9 mouse cellular contexts compared by ENCODE assay signal in the genomic region with DNA sequence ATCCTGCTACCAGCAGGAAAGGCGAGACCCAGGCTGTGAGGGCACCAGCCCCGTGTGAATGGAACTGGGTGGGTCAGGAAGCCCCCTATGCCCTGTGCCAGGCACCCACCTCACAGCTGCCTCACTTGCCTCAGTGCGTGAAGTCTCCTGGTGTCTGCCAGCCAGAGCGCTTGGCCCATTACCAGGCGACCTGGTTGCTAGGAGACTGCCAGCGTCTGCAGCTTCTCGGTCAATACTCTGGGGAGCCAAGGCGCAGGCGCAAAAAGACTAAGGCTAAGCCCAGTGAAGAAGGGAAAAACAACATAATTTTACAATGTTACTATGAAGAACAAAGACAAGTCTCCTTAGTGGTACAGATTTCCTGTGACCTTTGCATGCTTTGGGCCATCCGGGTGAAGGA. TPM values are rescaled to one million over a fixed set of nuclear protein-coding genes. Genes with fewer than 3 reads are reported as not detected.
A peak's percentile ranks its signal among the peaks of the same experiment; 100 is the strongest.
DNase-seq lines count a peak whose midpoint lies in the region; ATAC-seq and TF ChIP-seq lines count a peak whose summit lies in the region.
"Had no signal": no experiment of that assay in that cellular context is flagged by ENCODE, and none has a peak within 500 bp of the region (broad histone marks: within the 10 kb centered on the region; RNA-seq: fewer than 3 reads in every experiment).

Rsph14 (minus strand) TSS at position 192 of the 400 bp plus-strand sequence.

- H3K9ac ChIP-seq in liver, postnatal 0 days (replicated peaks) = no peak within 1 kb of the TSS
- no peak within 1 kb of the TSS for H3K9ac ChIP-seq in liver, embryonic 11.5 days (ENCODE audit: low read depth, low read length)

- H3K36me3 ChIP-seq in liver, postnatal 0 days (replicated peaks; ENCODE audit: insufficient read depth, low read length) = no peaks in the 10 kb centered on the region
- H3K36me3 ChIP-seq in liver, embryonic 11.5 days (ENCODE audit: control insufficient read depth, insufficient read depth, low read length) = no peaks in the 10 kb centered on the region
- H3K36me3 ChIP-seq in embryonic facial prominence, embryonic 10.5 days (replicated peaks) = no peaks in the 10 kb centered on the region

- TF ChIP-seq EP300 in liver, postnatal 0 days (IDR thresholded peaks at IDR 0.05; ENCODE audit: low read depth) = no peak

- no peak for ATAC-seq in liver, postnatal 0 days
- ATAC-seq in liver, embryonic 11.5 days (replicated peaks; ENCODE audit: low FRiP score) = no peak

- peak; percentile 65 for DNase-seq in liver, postnatal 0 days
- no peak for DNase-seq in liver, embryonic 11.5 days (ENCODE audit: low spot score)
- DNase-seq in embryonic facial prominence, embryonic 10.5 days (ENCODE audit: low spot score) = peak; percentile 71
- DNase-seq in heart, adult 8-10 months (ENCODE audit: low spot score) = peak; percentile 48
- peak; percentile 84 to 87 for DNase-seq in layer of hippocampus, adult 2 months (ENCODE audit: low spot score in 2 of 2)
- peak; percentile 70 for DNase-seq in lung, postnatal 14 days
- peak; percentile 73 for DNase-seq in retina, postnatal 7 days (ENCODE audit: low read depth, low spot score)
- DNase-seq in yolk sac, embryonic 10.5 days (ENCODE audit: low spot score) = no peak

- TF ChIP-seq CTCF in liver, postnatal 0 days (IDR thresholded peaks at IDR 0.05; ENCODE audit: low read depth) = no peak
- no peak; the same call in 1 of the 2 replicates for TF ChIP-seq CTCF in layer of hippocampus, adult 2 months (conservative IDR thresholded peaks at IDR 0.05)

- H3K4me3 ChIP-seq in liver, postnatal 0 days (ENCODE audit: low read depth, low read length) = no peak within 1 kb of the TSS
- no peak within 1 kb of the TSS for H3K4me3 ChIP-seq in liver, embryonic 11.5 days (ENCODE audit: low read depth, low read length)
- 0 out of 2 replicates have a peak within 1 kb of the TSS, but pooled peaks have one; percentile 25 for H3K4me3 ChIP-seq in embryonic facial prominence, embryonic 10.5 days
- peak within 1 kb of the TSS; percentile 32 for H3K4me3 ChIP-seq in layer of hippocampus, adult 2 months

- H3K27ac ChIP-seq in liver, postnatal 0 days (ENCODE audit: low read depth) = no peak within 1 kb of the TSS
- H3K27ac ChIP-seq in liver, embryonic 11.5 days (ENCODE audit: low read depth, low read length) = no peak within 1 kb of the TSS
- peak within 1 kb of the TSS; percentile 57; the same call in 1 of the 2 replicates for H3K27ac ChIP-seq in embryonic facial prominence, embryonic 10.5 days (replicated peaks)
- H3K27ac ChIP-seq in layer of hippocampus, adult 2 months = peak within 1 kb of the TSS; percentile 72; the same call in 1 of the 2 replicates

- no peaks in the 10 kb centered on the region for H3K9me3 ChIP-seq in liver, postnatal 0 days (ENCODE audit: low read length)
- no peaks in the 10 kb centered on the region for H3K9me3 ChIP-seq in liver, embryonic 11.5 days (ENCODE audit: control insufficient read depth, low read length)
- H3K9me3 ChIP-seq in embryonic facial prominence, embryonic 10.5 days = no peaks in the 10 kb centered on the region

- peaks cover 18% of the 10 kb centered on the region for H3K4me1 ChIP-seq in liver, postnatal 0 days (ENCODE audit: insufficient read depth)
- peaks cover 12% of the 10 kb centered on the region for H3K4me1 ChIP-seq in liver, embryonic 11.5 days (replicated peaks; ENCODE audit: control insufficient read depth, insufficient read depth, low read length)
- peaks cover 37% of the 10 kb centered on the region for H3K4me1 ChIP-seq in embryonic facial prominence, embryonic 10.5 days

- no peak within 1 kb of the TSS for H3K4me2 ChIP-seq in liver, postnatal 0 days (ENCODE audit: low read depth, low read length)
- H3K4me2 ChIP-seq in liver, embryonic 11.5 days = no peak within 1 kb of the TSS

- no peaks in the 10 kb centered on the region for H3K27me3 ChIP-seq in liver, postnatal 0 days (ENCODE audit: insufficient read depth, low read length)
- H3K27me3 ChIP-seq in liver, embryonic 11.5 days (replicated peaks; ENCODE audit: control insufficient read depth, insufficient read depth, low read length) = no peaks in the 10 kb centered on the region
- H3K27me3 ChIP-seq in embryonic facial prominence, embryonic 10.5 days (replicated peaks; ENCODE audit: low read depth, poor library complexity, severe bottlenecking) = no peaks in the 10 kb centered on the region

- 52% methylated on average over 10 of the region's 10 CpGs for WGBS in liver, postnatal 0 days (ENCODE audit: insufficient replicate concordance)
- WGBS in liver, embryonic 11.5 days = 58% methylated on average over 10 of the region's 10 CpGs
- WGBS in embryonic facial prominence, embryonic 10.5 days = 28% methylated on average over 10 of the region's 10 CpGs

RNA-seq across cellular contexts. Expression of gene Rsph14, which starts in this region (rescaled TPM):
- 0.20 TPM in 1 of 2 replicates, not detected in the other for polyA plus RNA-seq in liver, postnatal 0 days (2015; fragmentation: Nextera tagmentation; extraction: Ambion mirVana)
- polyA plus RNA-seq in liver, embryonic 11.5 days (2014; fragmentation: Nextera tagmentation; extraction: Ambion mirVana) = not detected in 2 replicates
- polyA plus RNA-seq in embryonic facial prominence, embryonic 10.5 days (2016; fragmentation: Nextera tagmentation; extraction: Ambion mirVana) = not detected in 2 replicates
- not detected for total RNA-seq in heart, adult 8-10 months (2022)
- under 1 TPM; 0.34 to 1.00 TPM for total RNA-seq in layer of hippocampus, adult 2 months (2021)
- total RNA-seq: hematopoietic stem cell, adult 5-6 weeks had no signal

Comparison
In these comparisons a context has a peak if more than half of its experiments do, and no peak if none do; other contexts are left out.
1. Peak in DNase-seq in liver, postnatal 0 days; RNA of the gene not detected or under 1 TPM.
2. Peak in DNase-seq, H3K4me3 ChIP-seq and H3K27ac ChIP-seq in embryonic facial prominence, embryonic 10.5 days; RNA of the gene not detected or under 1 TPM.
3. Peak in DNase-seq in heart, adult 8-10 months; RNA of the gene not detected or under 1 TPM.
4. Peak in DNase-seq, H3K4me3 ChIP-seq and H3K27ac ChIP-seq in layer of hippocampus, adult 2 months; RNA of the gene not detected or under 1 TPM.
5. DNase-seq: peak in lung, postnatal 14 days (single experiment) and retina, postnatal 7 days (single experiment); none in liver, embryonic 11.5 days (single experiment) and yolk sac, embryonic 10.5 days (single experiment).